Mouse (Mus musculus) c-Kit-positive CD71-positive TER-119-positive erythroid progenitor cells, embryonic 14.5 days (primary cell): ENCODE measurements around the gene Alkbh5.
"Not testable (repeated sequence)": the region's sequence is repeated elsewhere in the genome, so short reads cannot be mapped to it uniquely, and the experiment has no call there.

Experiments used
- DNase-seq: peaks from one replicate; pipeline ENCODE4 v3.0.0-alpha.2; 2013; ENCODE audit warnings: low spot score

Alkbh5 gene

DNA sequence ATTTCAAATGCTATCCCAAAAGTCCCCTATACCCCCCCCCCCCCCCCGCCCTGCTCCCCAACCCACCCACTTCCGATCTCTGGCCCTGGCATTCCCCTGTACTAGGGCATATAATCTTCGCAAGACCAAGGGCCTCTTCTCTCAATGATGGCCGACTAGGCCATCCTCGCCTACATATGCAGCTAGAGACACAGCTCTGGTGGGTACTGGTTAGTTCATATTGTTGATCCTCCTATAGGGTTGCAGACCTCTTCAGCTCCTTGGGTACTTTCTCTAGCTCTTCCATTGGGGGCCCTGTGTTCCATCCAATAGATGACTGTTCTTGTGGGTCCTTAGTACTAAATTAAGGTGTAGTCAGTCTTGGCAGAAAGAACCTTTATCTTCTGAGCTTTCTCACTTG, 7.0 kb downstream of the Alkbh5 start:
- DNase-seq = not testable (repeated sequence)

DNA sequence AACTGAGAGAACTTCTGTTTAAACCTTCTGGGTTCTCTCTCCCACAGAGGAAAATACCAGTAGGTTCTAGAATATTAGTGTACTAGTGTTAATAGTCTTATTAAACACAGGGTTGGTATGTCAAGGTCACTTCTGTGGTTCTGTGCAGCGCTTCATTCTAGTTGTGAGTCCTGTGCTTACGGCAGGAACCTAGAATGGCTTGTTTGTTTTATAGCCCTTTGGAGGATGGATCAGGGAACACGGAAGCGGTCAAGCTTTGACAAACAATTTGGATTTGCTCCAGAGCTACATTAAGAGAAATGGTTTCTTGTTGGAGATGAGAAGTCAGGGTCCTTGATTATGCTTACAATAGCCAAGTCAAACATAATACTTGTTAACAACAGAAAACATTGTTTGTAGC, 9.3 kb downstream of the Alkbh5 start:
- DNase-seq = no peak

DNA sequence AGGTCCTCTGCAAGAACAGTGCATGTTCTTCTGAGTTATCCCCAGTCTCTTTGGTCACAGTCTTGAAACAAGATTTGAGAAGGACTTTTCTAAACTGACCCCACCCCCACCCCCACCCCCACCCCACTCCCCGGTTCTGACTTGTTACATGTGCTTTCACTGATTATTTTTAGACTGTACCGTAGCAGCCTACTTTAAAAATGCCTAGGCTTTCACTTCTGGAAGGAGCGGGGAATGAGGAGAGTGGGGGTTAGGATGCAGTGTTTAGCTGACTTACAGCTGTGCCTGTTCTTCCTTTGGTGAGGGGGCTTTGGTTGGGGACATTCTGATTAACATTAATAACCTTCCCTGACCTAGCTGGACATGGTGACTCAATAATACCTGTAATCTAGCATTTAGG, 11.9 kb downstream of the Alkbh5 start:
- DNase-seq = no peak

DNA sequence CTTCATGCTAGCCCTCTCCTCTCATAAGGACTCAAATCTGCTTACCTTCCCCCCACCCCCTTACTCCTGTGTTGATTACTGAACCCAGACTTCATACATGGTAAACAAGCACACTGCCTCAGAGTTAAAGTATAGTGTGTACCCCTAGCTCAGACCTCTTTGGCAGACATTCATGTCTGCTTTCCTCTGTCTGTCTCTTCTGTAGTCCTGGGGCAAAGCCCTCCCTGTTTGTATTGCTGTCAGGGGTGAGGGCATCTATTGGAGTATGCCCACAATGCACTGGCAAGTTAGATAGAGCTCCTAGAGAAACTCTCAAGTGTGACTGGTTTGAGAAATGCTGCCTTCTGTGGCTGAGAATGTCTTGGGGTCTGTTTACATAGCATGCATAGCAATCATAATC, 16.9 kb downstream of the Alkbh5 start:
- no peak for DNase-seq

DNA sequence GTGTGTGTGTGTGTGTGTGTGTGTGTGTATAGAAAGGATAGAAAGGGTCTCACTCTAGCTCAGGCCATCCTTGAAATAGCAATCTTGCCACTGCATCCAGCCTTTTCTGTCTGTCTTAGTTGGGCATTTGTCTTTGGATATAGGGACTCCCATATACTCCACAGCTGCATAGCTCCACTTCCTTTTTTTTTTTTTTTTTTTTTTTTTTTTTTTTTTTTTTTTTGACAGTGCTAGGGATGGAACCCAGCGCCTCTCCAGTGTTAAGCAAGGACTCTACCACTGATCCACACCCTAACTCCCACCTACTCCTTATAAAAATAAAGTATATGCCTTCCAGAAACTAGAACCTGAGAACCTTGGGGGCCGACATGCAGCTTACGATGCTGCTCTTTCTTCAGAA, 21.5 kb downstream of the Alkbh5 start:
- DNase-seq = no peak

DNA sequence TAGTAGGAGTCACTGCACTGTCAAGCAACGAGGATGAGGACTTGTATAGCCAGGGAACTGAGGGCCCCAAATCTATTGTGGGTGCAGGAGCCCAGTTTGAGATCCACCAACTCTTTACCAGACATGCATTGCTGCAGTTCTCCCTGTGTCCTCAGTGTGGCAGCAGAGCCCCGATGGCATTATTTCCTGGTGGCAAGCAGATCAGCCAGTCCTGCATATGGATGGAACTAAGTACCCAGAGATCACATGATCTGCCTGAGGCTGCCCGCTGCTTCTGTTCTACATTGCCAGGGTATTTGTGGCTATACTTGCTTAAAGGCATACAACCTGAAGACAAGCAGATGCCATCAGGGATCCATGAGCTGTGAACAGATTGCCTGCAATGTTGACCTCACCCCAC, 23.2 kb downstream of the Alkbh5 start:
- DNase-seq = peak; percentile 34

DNA sequence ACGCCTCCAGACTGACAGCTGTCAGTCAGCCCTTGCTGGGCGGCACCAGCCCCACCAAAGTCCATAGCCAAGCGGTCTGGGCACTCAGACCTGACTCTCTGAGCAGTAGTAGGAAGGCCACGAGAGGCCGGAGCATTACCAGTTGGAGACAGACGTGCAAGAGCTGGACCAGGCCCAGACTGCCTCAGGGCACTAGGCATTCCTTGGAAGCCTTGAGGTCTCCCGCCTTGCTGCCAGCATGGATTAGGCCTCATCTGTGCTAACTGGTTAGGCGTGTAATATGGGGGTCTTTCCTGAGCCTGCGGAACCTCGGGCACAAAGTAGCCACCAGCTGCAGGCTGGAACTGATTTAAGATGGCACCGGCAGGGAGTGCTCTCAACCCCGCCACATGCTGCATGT, 37.8 kb downstream of the Alkbh5 start:
- DNase-seq = not testable (repeated sequence)
